Mouse (Mus musculus) cerebellum, adult 11-12 months (tissue): ENCODE data around the gene Parp12.
A peak's percentile ranks its signal among the peaks of the same experiment; 100 is the strongest.

Experiments used
- DNase-seq: peaks from one replicate; pipeline ENCODE4 v3.0.0; 2022

Gene Parp12

DNA sequence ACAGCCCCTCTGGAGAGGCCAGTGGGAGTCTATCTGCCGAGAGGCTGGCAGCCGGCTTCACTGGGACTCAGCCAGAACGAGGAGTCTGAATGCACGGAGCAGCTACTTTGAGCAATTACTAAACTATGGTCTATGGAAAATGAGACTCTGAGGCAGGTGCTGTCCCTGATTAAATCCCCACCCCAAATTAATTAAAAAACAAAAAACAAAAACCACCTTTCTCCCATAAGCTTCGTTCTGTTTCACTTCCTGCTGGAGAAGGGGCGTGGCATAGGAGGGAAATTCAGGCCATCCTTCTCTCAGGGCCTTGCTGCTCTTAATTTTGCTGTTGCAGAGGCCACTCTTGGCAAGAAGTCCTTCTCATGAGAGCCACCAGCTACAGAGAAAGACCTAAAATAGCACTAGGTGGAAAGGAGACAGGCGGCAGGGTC, 62.3 kb downstream of the Parp12 start:
- DNase-seq: no peak

DNA sequence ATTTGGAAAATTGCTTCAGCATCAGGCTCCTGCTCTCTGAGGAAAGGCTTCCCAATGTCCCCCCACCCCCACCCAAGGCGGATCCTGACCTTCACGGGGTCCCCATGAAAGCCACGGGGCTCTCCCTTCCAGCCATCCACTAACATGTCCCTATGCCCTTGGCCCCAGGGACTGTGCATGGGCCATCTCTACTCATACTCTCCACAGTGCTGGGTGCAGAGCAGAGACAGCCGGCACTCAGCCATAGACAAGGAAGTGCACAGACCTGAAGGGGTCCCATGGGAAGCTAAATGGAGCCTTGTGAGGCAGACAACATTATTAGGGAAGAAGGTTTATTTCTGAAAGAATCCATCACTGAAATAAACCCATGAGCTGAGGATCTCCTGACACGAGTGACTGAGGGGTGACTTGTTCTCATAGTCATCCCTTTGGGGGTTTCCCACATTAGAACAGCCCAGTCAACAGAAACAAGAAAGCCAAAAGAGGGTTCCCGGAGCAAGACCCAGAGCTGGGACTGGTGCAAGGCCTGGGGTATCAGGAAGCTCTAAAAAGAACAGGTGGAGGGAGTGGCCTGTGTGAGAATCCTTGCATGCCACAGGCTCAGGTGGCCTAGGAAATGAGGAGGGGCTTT, 63.2 kb downstream of the Parp12 start:
- DNase-seq: no peak

DNA sequence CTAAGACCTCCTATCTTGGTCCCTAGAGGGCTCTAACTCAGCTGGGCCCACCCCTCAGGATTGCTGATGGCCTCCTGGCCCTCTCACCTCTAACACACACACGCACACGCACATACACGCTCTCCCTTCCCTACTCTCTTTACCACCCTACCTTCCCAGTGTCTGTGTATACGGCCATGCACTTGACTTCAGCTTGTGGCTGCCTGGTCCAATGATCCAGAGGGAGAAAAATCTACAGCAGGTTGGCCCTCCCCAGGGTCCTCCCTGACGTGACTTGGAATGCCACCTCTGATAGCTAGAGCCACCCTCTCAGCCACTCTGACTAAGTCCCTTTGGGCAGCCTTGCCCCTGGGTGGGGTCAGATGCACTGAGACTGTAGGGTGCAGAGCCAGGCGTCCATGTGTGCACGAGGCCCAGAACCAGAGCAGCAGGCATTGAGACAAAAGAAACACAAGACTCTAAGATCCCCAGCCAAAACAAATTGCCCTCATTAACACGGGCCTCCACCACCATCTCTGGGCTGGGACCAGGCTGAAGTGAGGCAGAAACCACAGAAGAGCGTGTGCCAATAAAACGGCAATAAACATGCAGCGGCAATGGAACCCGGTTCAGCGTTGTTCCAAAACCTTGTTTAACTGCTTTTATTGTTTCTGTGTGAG, 63.8 kb downstream of the Parp12 start:
- DNase-seq: no peak

DNA sequence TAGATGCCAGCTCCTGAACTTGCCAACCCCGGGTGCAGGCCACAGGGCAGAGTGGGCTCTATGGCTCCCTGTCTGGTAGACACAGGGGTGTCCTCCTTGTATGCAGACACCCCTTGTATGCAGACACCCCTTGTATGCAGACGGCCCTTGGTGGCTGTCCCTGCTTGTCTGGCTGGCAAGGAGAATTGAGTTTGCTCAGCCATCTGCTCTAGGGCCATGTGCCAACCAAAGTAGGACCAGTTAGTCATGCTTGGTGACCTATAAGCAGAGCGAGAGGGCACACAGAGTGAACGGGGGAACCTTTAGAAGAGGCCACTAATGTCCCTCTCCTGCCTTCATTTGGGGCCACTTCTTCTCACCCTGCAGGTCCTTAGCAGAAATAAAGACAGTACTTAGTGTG, 65.5 kb downstream of the Parp12 start:
- peak; percentile 83 for DNase-seq

DNA sequence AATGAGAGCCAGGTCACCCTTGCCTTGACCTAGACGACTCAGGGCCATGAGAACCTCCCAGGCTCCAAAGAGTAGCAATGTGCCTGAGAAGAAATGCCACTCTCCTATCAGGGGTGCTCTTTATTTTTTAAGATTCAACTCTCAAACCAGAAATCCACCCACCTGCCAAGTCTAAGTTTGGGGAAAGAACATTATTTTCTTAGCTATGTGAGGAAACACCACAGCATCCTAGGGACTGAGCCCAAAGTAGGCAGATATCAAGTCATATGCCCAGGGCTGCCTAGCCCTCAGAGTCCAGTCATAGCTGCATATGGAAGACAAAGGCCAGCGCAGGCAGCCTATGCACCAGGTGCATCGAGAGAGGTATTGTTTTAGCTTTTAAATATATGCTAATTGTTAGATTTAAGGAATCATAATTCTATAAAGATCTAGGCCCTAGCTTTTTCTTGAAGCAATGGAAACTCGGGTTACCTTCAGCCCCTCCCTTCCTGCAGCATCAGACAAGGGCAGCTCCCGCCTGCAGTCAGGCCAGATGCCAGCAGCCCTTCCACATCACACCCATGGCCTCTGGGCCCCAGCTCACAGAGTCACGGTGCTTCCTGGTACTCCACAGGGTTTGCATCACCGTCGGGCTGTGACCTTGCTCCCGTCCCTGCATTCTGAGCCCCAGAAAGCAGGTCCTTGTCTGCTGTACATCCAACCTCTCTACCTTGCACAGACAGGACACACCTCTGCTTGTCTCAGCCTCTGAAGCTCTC, 66.2 kb downstream of the Parp12 start:
- DNase-seq: no peak

DNA sequence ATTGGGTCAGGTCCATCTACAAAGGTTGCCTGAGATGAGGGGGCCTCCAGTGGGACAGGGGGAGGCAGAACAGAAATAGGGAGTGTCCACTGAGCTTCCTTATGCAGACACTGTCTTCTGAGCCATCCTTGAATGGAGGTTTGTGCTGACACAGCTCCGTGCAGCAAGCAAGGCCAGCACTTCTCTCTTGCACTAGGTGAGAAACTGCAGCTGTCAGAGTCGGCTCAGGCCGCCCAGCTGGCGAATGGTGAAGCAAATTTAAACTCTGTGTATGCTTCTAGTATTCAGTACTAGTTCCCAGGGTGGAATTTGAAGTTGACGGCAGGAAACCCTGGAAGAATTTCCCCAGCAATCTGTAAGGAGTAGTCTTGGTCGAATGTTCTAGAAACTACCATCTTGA, 67.3 kb downstream of the Parp12 start:
- no peak for DNase-seq

DNA sequence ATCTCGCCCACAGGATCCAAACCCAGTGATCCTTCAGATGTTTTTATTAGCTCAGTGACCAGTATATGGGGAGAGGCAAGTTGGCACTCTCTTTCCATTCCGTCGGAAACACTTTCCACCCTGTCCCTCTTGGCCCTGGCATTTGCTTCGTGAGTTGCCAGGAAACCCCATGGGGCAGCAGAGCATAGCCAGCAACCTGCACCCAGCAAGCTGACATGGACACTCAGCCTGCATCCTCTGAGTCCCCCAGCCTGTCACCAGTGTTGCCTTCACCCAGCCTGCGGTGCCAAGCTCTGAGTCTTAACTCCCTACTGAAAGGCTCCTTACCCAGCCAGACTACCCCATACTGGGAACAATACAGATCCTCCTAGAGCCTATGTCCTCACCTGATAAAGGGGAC, 69.0 kb downstream of the Parp12 start:
- peak; percentile 59 for DNase-seq

DNA sequence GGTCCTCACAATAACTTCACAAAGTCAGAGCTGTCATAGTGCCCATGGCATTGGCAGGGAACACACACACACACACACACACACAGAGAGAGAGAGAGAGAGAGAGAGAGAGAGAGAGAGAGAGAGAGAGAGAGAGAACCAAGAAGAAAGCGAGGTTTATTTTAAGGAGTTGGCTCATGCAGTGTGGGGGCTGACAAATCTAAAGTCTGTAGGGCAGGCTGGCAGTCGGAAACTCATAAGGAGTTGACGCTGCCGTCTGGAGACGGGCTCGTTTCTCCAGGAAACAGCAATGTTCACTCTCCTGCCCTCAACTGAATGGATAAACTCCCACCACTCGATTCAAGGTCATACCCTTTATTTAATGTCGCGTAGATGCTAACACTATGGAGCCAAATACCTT, 77.7 kb downstream of the Parp12 start:
- no peak for DNase-seq
